8 mouse cellular contexts compared by ENCODE assay signal in genomic region chr17:31826669-31827068, GRCm38 (mm10). TPM values are rescaled to one million over a fixed set of nuclear protein-coding genes. Genes with fewer than 3 reads are reported as not detected.
DNase-seq lines count a peak whose midpoint lies in the region; ATAC-seq and TF ChIP-seq lines count a peak whose summit lies in the region.

No protein-coding gene starts in this region.

- TF ChIP-seq POLR2A in brain, embryonic 14.5 days (IDR thresholded peaks at IDR 0.05; ENCODE audit: borderline replicate concordance, extremely low read depth, insufficient read depth, insufficient read length, poor library complexity, severe bottlenecking): no peak

- H3K4me3 ChIP-seq in intestine, embryonic 15.5 days (replicated peaks): no peak overlapping the region

- H3K27ac ChIP-seq in intestine, embryonic 15.5 days: peak overlapping the region; percentile 84; the same call in 1 of the 2 replicates

- TF ChIP-seq CTCF in brain, embryonic 14.5 days (IDR thresholded peaks at IDR 0.05; ENCODE audit: borderline replicate concordance, extremely low read depth, insufficient read depth, insufficient read length): no peak

- H3K9me3 ChIP-seq in intestine, embryonic 15.5 days: no peaks in the 10 kb centered on the region

- H3K4me1 ChIP-seq in intestine, embryonic 15.5 days (replicated peaks): peaks cover 13% of the 10 kb centered on the region

- peak; percentile 60 for ATAC-seq in intestine, embryonic 15.5 days
- ATAC-seq in megakaryocyte progenitor cell, adult 5-6 weeks (replicated peaks; ENCODE audit: poor library complexity): peak; percentile 44

- no peaks in the 10 kb centered on the region for H3K27me3 ChIP-seq in intestine, embryonic 15.5 days (replicated peaks)

- peak; percentile 63 for DNase-seq in kidney, adult 11 months
- no peak for DNase-seq in kidney, adult 9 months
- DNase-seq in brain, embryonic 14.5 days (ENCODE audit: low read depth): peak; percentile 78
- no peak for DNase-seq in frontal cortex, postnatal 25 days (ENCODE audit: low spot score in 2 of 2)
- no peak for DNase-seq in right cerebral cortex, postnatal 25 days
- no peak for DNase-seq in c-Kit-positive CD71-positive TER-119-positive erythroid progenitor cells, embryonic 14.5 days (ENCODE audit: low spot score)

- no peak overlapping the region for H3K4me2 ChIP-seq in intestine, embryonic 15.5 days (replicated peaks)

- no peak overlapping the region for H3K9ac ChIP-seq in intestine, embryonic 15.5 days

- 40% methylated on average over 6 of the region's 6 CpGs for WGBS in intestine, embryonic 15.5 days

- no peaks in the 10 kb centered on the region for H3K36me3 ChIP-seq in intestine, embryonic 15.5 days

RNA-seq across cellular contexts. Expression of gene Sik1, which starts 28.9 kb away (rescaled TPM):
- polyA plus RNA-seq in brain, embryonic 14.5 days (2012; rRNA removed): 21.2 and 29.9 TPM in 2 replicates
- polyA plus RNA-seq in intestine, embryonic 15.5 days (2015; fragmentation: Nextera tagmentation; extraction: Ambion mirVana): 8.8 and 9.2 TPM in 2 replicates
- total RNA-seq in megakaryocyte progenitor cell, adult 5-6 weeks (2015): 10.9 and 13.8 TPM in 2 replicates
- total RNA-seq in megakaryocyte progenitor cell, adult 5-6 weeks (2017): 11.5 and 15.1 TPM in 2 replicates

Comparison
In these comparisons a context has a peak if more than half of its experiments do, and no peak if none do; other contexts are left out.
1. DNase-seq: peak in kidney, adult 11 months (single experiment) and brain, embryonic 14.5 days (single experiment); none in kidney, adult 9 months (single experiment), frontal cortex, postnatal 25 days (0 of 2), right cerebral cortex, postnatal 25 days (single experiment) and c-Kit-positive CD71-positive TER-119-positive erythroid progenitor cells, embryonic 14.5 days (single experiment).